Mouse (Mus musculus): ENCODE measurements around the gene Gli1. TPM values are rescaled to one million over a fixed set of nuclear protein-coding genes. Genes with fewer than 3 reads are reported as not detected.
"Not testable (repeated sequence)": the region's sequence is repeated elsewhere in the genome, so short reads cannot be mapped to it uniquely, and the experiment has no call there.

Gene Gli1
- total RNA-seq, 2 experiments from 2014 or later, result 0.70 to 1.2 TPM

DNA sequence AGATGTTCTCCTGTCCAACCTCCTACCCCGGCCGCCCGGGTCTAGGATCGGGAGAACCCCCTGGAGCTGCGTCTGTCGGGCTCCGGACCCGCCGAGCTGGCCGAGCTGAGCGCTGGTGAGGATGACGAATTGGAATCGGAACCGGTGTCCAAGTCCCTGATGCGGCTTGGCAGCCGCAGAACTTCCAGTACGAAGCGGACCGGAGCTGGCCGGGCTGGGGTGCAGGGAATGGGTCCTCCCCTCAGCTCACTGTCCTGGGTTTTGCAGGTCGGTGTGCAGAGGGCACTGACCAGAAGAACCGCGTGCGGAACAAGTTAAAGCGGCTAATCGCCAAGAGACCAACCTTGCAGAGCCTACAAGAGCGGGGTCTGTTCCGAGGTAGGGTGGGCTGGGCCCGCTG is 14.9 kb downstream of the Gli1 start:
- intact Hi-C loops (cut with DNase I), result no loop called here
- TF ChIP-seq CTCF (IDR thresholded peaks at IDR 0.05), result no peak
- H3K27ac ChIP-seq, result peak overlapping the region; percentile 57; the same call in 1 of the 2 replicates
- H3K4me3 ChIP-seq, result peak overlapping the region; percentile 77
- peak; percentile 65 for DNase-seq

DNA sequence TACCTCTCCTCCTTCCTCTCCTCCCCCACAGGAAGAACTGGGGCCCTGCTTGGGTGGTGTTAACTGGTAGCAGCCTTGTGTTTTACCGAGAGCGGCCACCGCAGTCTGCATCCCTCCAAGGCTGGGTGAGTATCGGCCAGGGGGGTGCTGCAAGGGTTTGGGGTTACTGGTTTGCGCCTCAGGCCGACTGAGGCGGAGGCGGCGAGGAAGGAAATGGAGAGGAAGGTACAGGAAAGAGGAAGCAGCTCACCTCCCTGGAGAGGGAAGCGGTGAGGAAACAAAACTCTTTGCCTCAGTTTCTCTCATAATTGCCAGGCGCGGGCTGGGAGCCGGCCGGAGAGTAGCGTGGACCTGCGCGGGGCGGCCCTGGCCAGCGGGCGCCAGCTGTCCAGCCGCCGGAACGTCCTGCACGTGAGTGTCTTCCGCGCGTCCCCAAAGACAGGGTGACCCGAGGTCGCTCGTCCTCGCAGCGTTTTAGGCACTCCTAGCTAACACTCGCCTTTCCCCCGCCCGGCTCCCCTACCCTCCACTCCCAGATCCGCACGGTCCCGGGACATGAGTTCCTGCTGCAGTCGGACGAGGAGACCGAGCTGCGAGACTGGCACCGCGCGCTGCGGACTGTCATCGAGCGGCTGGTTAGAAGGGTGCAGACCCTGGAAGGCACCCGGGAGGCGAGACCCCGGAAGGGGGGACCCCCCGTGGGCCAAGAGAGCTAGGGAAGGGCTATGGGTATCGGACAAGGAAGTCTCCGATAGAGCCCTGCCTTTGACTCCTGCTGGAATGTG is 15.6 kb downstream of the Gli1 start:
- intact Hi-C loops (cut with DNase I), result no loop called here
- TF ChIP-seq CTCF (IDR thresholded peaks at IDR 0.05), result no peak
- peak; percentile 64 for DNase-seq
- Histone ChIP-seq H3K27ac (peak overlapping the region; percentile 57), H3K4me3 (peak overlapping the region; percentile 77)

DNA sequence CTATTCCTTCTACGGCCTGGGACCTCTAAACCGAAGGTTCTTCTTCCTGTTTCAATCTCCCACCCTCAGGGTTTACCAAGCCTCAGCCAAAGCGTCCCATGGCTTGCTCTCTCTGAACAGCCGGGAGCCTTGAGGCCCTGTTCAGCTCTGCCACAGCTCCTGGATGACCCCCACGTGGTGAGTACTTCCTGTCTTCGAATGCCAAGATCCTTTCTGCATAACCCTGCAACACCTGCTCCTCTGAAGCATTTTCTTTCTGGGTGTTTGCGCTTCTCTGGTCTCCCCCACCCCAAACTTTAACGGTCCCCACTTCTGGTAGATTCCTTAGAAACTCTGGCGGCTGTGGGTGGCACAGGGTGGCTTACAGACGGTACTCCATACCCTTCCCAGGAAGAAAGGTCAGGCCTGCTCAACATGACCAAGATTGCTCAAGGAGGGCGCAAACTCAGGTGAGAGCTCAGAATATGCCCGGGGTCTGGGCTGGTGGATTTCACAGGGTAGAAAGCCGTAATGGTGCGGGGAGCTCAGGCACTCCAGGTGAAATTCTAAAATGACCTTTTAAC is 16.2 kb downstream of the Gli1 start:
- peak; percentile 11 for DNase-seq
- H3K4me3 ChIP-seq, result peak overlapping the region; percentile 77
- TF ChIP-seq CTCF (IDR thresholded peaks at IDR 0.05), result no peak
- no peak overlapping the region for H3K27ac ChIP-seq
- intact Hi-C loops (cut with DNase I), result no loop called here

DNA sequence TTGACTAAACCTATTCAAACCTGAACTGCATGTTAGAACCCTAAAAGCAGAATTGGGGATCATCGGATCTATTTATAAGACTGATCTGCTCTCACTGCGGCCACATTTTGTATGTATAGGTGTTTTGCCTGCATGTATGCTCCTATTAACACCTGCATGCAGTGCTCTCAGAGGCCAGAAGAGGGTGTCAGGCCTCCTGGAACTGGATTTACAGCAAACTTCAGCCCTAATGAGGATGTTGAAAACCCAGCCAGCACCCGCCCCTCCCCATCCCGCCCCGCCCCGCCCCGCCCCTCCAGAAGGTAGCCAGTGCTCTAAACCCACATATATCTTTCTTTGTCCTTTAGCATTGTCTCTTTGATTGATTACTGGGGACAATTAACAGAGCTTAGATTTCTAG is 17.3 kb downstream of the Gli1 start:
- peak; percentile 50 for TF ChIP-seq CTCF (IDR thresholded peaks at IDR 0.05)
- DNase-seq, result no peak
- peak overlapping the region; percentile 53; the same call in 1 of the 2 replicates for H3K4me3 ChIP-seq
- H3K27ac ChIP-seq, result no peak overlapping the region
- intact Hi-C loops (cut with DNase I), result no loop called here

DNA sequence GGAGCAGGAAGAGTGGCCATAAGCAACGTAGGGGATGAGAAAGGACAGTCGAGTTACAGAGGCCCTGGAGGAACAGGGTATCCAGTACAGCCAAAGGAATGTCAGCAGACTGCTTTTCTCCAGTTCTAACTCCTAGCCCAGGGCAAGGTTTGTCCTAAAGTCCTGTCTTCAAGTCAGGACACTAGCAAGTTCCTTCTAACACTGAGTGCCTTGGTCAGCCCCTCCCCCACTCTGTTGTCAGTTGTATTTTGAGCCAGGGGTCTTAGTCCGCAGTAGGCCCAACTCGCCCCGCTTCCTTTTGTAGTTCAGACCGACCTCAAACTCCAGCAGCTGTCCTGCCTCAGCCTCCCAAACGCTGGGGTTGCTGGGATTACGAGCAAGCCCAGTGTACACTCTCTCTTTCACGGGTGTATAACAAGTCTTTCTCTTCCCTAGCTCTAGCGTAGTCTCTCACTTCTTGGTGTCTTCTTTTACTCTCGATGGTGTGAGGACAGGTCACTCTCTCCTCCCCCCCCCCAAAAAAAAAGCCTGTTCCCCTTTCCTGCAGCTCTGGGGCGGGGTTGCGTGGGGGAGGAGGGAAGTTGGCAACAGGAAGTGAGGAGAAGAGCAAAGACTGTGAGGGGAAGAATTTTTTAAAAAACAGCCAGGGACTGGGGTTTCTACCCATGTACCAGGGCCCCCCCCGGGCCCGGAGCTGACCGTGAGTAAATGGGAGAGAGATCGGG is 18.5 kb downstream of the Gli1 start:
- intact Hi-C loops (cut with DNase I), result no loop called here
- Histone ChIP-seq H3K27ac (peak overlapping the region; percentile 48), H3K4me3 (peak overlapping the region; percentile 53)
- DNase-seq, result no peak
- TF ChIP-seq CTCF (IDR thresholded peaks at IDR 0.05), result no peak

DNA sequence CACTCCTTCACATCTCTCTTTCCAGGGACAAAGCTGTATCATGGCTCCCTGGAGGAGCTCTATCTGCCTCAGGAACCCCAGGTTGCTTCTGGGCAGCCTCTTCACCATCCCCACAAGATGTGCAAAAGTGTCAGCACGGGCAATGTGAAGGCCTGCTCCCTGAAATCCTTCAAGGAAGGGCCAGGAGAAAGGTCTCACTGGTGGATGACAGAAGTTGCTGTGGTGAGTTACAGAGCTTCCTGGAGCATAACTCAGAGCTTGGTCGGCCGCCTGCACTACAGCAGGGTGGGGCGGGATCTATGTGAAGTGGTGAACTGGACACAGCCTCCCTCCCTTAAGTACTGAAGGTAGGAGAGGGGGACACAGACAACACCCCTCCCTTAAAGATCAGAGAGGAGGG is 19.1 kb downstream of the Gli1 start:
- no peak for TF ChIP-seq CTCF (IDR thresholded peaks at IDR 0.05)
- Histone ChIP-seq H3K4me3 (no peak overlapping the region; the same call in 1 of the 2 replicates), H3K27ac (0 out of 2 replicates have a peak overlapping the region, but pooled peaks have one; percentile 40)
- intact Hi-C loops (cut with DNase I), result no loop called here
- DNase-seq, result no peak

DNA sequence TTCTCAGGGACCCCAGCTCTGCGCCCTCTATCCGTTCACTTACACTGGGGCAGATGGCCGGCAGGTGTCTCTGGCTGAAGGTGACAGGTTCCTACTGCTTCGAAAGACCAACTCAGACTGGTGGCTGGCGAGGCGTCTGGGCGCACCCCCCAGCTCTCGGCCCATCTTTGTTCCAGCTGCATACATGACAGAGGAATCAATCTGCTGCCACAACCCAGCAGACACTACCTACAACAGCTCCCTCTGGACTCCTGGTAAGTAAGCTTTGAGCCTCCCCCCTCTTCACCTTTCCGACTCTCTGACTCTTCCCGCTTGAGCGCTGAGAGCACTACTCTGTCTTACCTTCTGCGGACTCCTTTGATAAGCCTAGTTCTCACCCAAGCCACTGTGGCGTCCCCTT is 19.6 kb downstream of the Gli1 start:
- no peak overlapping the region for H3K4me3 ChIP-seq
- intact Hi-C loops (cut with DNase I), result no loop called here
- no peak for TF ChIP-seq CTCF (IDR thresholded peaks at IDR 0.05)
- DNase-seq, result no peak
- H3K27ac ChIP-seq, result no peak overlapping the region

DNA sequence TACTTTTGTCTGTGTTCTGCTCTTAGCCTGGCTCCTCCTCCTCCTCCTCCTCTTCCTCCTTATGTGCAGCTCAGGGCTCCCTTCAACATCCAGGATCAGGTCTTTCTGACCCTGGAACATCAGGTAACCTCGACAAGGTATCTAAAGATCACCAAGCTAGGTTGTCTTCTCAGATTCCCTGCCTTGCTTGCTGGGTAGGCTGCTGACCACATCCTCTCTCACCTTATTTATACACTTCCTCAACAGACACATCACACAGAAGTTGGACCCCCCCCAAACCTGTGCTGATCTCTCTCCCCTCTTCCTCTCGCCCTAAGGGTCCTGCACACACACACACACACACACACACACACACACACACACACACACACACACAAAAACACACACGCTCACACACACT is 20.2 kb downstream of the Gli1 start, which contains the start of gene Arhgap9:
Gene Arhgap9 (plus strand): TSS at position 344 of the 400 bp plus-strand sequence.
- TF ChIP-seq CTCF (IDR thresholded peaks at IDR 0.05), result no peak
- Histone ChIP-seq H3K4me3 (no peak within 1 kb of the TSS), H3K27ac (no peak within 1 kb of the TSS)
- intact Hi-C loops (cut with DNase I), result no loop called here
- no peak for DNase-seq

DNA sequence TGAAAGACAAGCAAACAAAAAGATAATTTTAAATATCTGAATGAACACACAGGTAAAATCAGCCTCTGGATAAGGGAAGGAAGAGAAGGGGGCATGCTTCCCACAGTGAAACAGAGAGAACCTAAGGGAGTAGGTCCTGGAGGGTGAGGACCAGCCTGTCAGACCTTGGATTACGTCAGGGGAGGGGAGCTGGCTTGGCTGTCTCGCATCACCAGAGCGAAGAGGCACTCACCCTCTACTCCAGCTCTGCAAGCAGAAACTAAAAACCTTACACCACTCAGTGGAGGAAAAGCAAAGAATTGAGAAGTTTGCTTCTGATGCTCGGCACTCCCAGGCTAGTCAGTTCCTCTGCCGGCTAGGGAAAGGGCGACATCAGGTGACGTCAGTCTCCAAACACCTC is 21.8 kb downstream of the Gli1 start:
- no peak overlapping the region for H3K27ac ChIP-seq
- no peak for TF ChIP-seq CTCF (IDR thresholded peaks at IDR 0.05)
- no peak for DNase-seq
- intact Hi-C loops (cut with DNase I), result no loop called here
- no peak overlapping the region for H3K4me3 ChIP-seq

DNA sequence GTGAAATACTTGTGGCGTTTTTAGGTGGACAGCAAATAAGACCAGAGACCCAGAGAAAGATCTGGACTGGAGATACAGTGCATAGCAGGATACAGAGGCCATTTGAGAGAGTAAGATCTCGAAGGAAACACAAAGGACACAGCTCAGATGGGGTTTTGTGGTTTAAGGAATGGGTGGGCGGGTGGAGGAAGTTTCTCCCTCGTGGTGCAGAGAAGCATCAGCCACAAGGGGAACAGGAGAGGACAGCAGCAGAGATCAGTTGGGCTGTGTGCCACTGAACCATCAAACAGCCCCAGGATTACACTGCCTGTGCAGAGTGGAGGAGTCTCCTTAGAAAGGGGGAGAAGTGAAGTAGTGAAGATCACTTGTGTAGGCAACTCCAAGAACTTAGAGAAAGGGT is 23.8 kb downstream of the Gli1 start:
- intact Hi-C loops (cut with DNase I), result no loop called here
- Histone ChIP-seq H3K27ac (no peak overlapping the region), H3K4me3 (no peak overlapping the region)
- TF ChIP-seq CTCF (IDR thresholded peaks at IDR 0.05), result no peak
- no peak for DNase-seq

DNA sequence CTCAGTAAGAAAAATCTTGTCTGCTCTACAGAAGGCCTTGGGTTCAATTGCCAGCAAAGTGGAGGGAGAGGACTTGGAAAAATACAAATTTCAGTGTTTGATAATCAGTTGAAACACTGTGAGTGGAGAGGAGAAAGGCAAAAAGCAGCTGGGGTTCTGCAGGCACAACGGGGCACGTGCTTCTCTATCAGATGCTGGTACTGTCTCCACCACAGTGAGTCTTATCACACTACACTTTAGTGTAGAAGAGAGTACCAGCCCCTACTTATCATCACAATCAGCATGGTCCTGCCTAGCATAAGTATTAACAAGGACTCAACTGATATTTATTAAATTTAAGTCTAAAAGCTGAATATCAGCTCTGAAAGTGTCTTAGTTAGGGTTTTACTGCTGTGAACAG is 24.5 kb downstream of the Gli1 start:
- H3K27ac ChIP-seq, result no peak overlapping the region

DNA sequence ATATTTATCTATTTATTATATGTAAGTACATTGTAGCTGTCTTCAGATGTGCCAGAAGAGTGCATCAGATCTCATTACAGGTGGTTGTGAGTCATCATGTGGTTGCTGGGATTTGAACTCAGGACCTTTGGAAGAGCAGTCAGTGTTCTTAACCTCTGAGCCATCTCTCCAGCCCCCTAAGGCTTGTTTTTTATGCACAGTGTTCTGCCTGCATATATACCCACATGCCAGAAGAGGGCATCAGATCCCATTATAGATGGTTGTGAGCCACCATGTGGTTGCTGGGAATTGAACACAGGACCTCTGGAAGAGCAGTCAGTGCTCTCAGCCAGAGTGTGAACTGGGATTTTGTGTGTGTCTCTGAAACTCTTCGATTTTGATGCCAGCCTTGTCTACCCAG is 26.8 kb downstream of the Gli1 start:
- H3K27ac ChIP-seq; intact Hi-C loops (cut with DNase I); DNase-seq; H3K4me3 ChIP-seq: not testable (repeated sequence)

More for the DNA sequence above, 24.5 kb downstream of the Gli1 start:
- TF ChIP-seq CTCF (IDR thresholded peaks at IDR 0.05), result no peak
- intact Hi-C loops (cut with DNase I), result no loop called here
- no peak overlapping the region for H3K4me3 ChIP-seq
- DNase-seq, result no peak

DNA sequence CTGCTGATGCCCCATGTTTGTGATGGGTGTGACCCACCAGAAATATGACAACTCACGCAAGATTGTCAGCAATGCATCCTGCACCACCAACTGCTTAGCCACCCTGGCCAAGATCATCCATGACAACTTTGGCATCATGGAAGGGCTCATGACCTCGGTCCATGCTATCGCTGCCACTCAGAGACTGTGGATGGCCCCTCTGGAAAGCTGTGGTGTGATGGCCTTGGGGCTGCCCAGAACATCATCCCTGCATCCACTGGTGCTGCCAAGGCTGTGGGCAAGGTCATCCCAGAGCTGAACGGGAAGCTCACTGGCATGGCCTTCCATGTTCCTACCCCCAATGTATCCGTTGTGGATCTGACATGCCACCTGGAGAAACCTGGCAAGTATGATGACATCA is 28.3 kb downstream of the Gli1 start:
- not testable (repeated sequence) for H3K27ac ChIP-seq, H3K4me3 ChIP-seq, DNase-seq
- intact Hi-C loops (cut with DNase I), result loop anchor here (2.0 kb wide), 1 partner anchor 47 kb away; the partner anchor contains the start of gene Dctn2
